Mouse (Mus musculus) megakaryocyte, embryonic 14.5 days (primary cell): ENCODE measurements around the gene Cryba1. TPM values are rescaled to one million over a fixed set of nuclear protein-coding genes. Genes with fewer than 3 reads are reported as not detected.

ENCODE experiments used
- H3K27me3 ChIP-seq: replicated peaks from 2 replicates; pipeline ENCODE3; 2012; ENCODE audit warnings: inconsistent platforms
- H3K36me3 ChIP-seq: replicated peaks from 2 replicates; pipeline ENCODE3; 2012; ENCODE audit warnings: low read length, inconsistent platforms, mixed read lengths
- H3K4me1 ChIP-seq: 2 replicates; pipeline ENCODE4 v1.6.1; 2012; ENCODE audit warnings: inconsistent platforms
- H3K4me3 ChIP-seq: replicated peaks from 2 replicates; pipeline ENCODE3; 2012; ENCODE audit warnings: moderate library complexity, mild to moderate bottlenecking, inconsistent platforms
- H3K9me3 ChIP-seq: 2 replicates; pipeline ENCODE4 v1.6.1; 2012; ENCODE audit warnings: inconsistent platforms
- FLI1 ChIP-seq: IDR thresholded peaks from 2 replicates; pipeline ENCODE4 v1.6.1; 2012; ENCODE audit warnings: low read length, inconsistent platforms, mixed read lengths
- GATA1 ChIP-seq: IDR thresholded peaks from 3 replicates; pipeline ENCODE4 v1.6.1; 2012; ENCODE audit warnings: mixed read lengths, low read length, inconsistent platforms, borderline replicate concordance
- polyA plus RNA-seq: library from polyadenylated mRNA; stranded (reverse); fragments of >175 nt; gene quantifications from 2 replicates; pipeline ENCODE4 v1.2.3, GENCODE M21; 2012; ENCODE audit warnings: low replicate concordance; ENCODE audit not compliant: insufficient read depth

Cryba1 gene
- polyA plus RNA-seq, 1 experiment, result not detected

- peaks cover 11% of the 10 kb centered on the region for H3K36me3 ChIP-seq
- H3K27me3 ChIP-seq, result no peaks in the 10 kb centered on the region
- TF ChIP-seq FLI1, result no peak
- no peak for TF ChIP-seq GATA1
- H3K4me3 ChIP-seq, result no peak overlapping the region
- H3K9me3 ChIP-seq, result no peaks in the 10 kb centered on the region
- H3K4me1 ChIP-seq, result peaks cover 35% of the 10 kb centered on the region
These were observed 40.2 kb downstream of the Cryba1 start for GRCm38 (mm10) chr11:77684896-77685295.

- TF ChIP-seq GATA1 (no peak), FLI1 (no peak)
- Histone ChIP-seq H3K9me3 (no peaks in the 10 kb centered on the region), H3K4me3 (peak overlapping the region; percentile 65), H3K27me3 (no peaks in the 10 kb centered on the region), H3K4me1 (peaks cover 35% of the 10 kb centered on the region), H3K36me3 (no peaks in the 10 kb centered on the region)
These were observed 45.1 kb downstream of the Cryba1 start for GRCm38 (mm10) chr11:77680018-77680417.

- TF ChIP-seq FLI1, result no peak
- no peak for TF ChIP-seq GATA1
- no peaks in the 10 kb centered on the region for H3K36me3 ChIP-seq
- no peak overlapping the region for H3K4me3 ChIP-seq
- H3K27me3 ChIP-seq, result no peaks in the 10 kb centered on the region
- peaks cover 14% of the 10 kb centered on the region for H3K4me1 ChIP-seq
- peaks cover 4% of the 10 kb centered on the region for H3K9me3 ChIP-seq
These were observed 51.6 kb downstream of the Cryba1 start for GRCm38 (mm10) chr11:77673428-77673991.

- H3K4me3 ChIP-seq, result no peak overlapping the region
These were observed 52.3 kb downstream of the Cryba1 start for GRCm38 (mm10) chr11:77672746-77673145.

More at GRCm38 (mm10) chr11:77672746-77673145, 52.3 kb downstream of the Cryba1 start:
- no peaks in the 10 kb centered on the region for H3K27me3 ChIP-seq
- no peak for TF ChIP-seq GATA1
- no peak for TF ChIP-seq FLI1
- H3K36me3 ChIP-seq, result no peaks in the 10 kb centered on the region
- peaks cover 19% of the 10 kb centered on the region for H3K4me1 ChIP-seq
- H3K9me3 ChIP-seq, result peaks cover 4% of the 10 kb centered on the region

Other genes starting within 250 kb of the Cryba1 start
- gene Ankrd13b, start 235.6 kb downstream of the Cryba1 start, polyA plus RNA-seq, result 6.7 and 9.3 TPM in 2 replicates
- 65.1 and 158 TPM in 2 replicates for gene Git1, start 231.7 kb downstream of the Cryba1 start, polyA plus RNA-seq
- 2.4 and 4.6 TPM in 2 replicates for gene Abhd15, start 210.2 kb downstream of the Cryba1 start, polyA plus RNA-seq
- gene Trp53i13, start 209.3 kb downstream of the Cryba1 start, polyA plus RNA-seq, result 22.3 and 38.9 TPM in 2 replicates
- 0.08 TPM in 1 of 2 replicates, not detected in the other for gene Gm10392, start 206.1 kb downstream of the Cryba1 start, polyA plus RNA-seq
- gene Taok1, start 117.5 kb downstream of the Cryba1 start, polyA plus RNA-seq, result 1.2 and 2.3 TPM in 2 replicates
- 8.0 and 25.8 TPM in 2 replicates for gene Nufip2, start 39.1 kb downstream of the Cryba1 start, polyA plus RNA-seq
- 6.7 and 20.0 TPM in 2 replicates for gene Myo18a, start 38.0 kb upstream of the Cryba1 start, polyA plus RNA-seq
- not detected in 2 replicates for gene Gm10277, start 62.5 kb upstream of the Cryba1 start, polyA plus RNA-seq
- not detected in 2 replicates for gene Pipox, start 168.8 kb upstream of the Cryba1 start, polyA plus RNA-seq
- not detected in 2 replicates for gene Sez6, start 205.5 kb upstream of the Cryba1 start, polyA plus RNA-seq